15 mouse cellular contexts compared by ENCODE assay signal in genomic region chr2:26119626-26120025, GRCm38 (mm10). TPM values are rescaled to one million over a fixed set of nuclear protein-coding genes. Genes with fewer than 3 reads are reported as not detected.
DNase-seq lines count a peak whose midpoint lies in the region; ATAC-seq and TF ChIP-seq lines count a peak whose summit lies in the region.
"Had no signal": no experiment of that assay in that cellular context is flagged by ENCODE, and none has a peak within 500 bp of the region (broad histone marks: within the 10 kb centered on the region; RNA-seq: fewer than 3 reads in every experiment).

No protein-coding gene starts in this region.

- H3K4me1 ChIP-seq in kidney, embryonic 16.5 days (ENCODE audit: insufficient read depth, low read length): peaks cover 33% of the 10 kb centered on the region
- peaks cover 37% of the 10 kb centered on the region for H3K4me1 ChIP-seq in kidney, embryonic 15.5 days
- H3K4me1 ChIP-seq in brown adipose tissue, adult 24 weeks (ENCODE audit: control insufficient read depth, insufficient read depth, insufficient read length, low read length): peaks cover 30% of the 10 kb centered on the region

- peak; percentile 40 for DNase-seq in cerebellum, adult 11-12 months
- no peak for DNase-seq in cerebellum, postnatal 14 days
- no peak for DNase-seq in neural tube, embryonic 10.5 days (ENCODE audit: extremely low spot score, low spot score)
- no peak for DNase-seq in urinary bladder, postnatal 14 days (ENCODE audit: low spot score)
- DNase-seq: adrenal gland, postnatal 36 days; forebrain, postnatal 0 days; gastrocnemius, postnatal 10 days; lung, embryonic 14.5 days had no signal

- H3ac ChIP-seq in myocyte (ENCODE audit: control insufficient read depth, insufficient read length): no peak overlapping the region

- H3K36me3 ChIP-seq in kidney, embryonic 16.5 days (ENCODE audit: insufficient read depth, low read length): no peaks in the 10 kb centered on the region
- H3K36me3 ChIP-seq in kidney, embryonic 15.5 days: no peaks in the 10 kb centered on the region
- no peaks in the 10 kb centered on the region for H3K36me3 ChIP-seq in myocyte (ENCODE audit: control insufficient read depth, insufficient read depth)
- H3K36me3 ChIP-seq: midbrain, embryonic 10.5 days had no signal

- H3K9ac ChIP-seq in kidney, embryonic 16.5 days (replicated peaks; ENCODE audit: low read length): no peak overlapping the region
- no peak overlapping the region for H3K9ac ChIP-seq in kidney, embryonic 15.5 days
- H3K9ac ChIP-seq: forebrain, postnatal 0 days; hindbrain, embryonic 14.5 days had no signal

- no peak overlapping the region for H3K4me3 ChIP-seq in kidney, embryonic 16.5 days (ENCODE audit: low read length)
- H3K4me3 ChIP-seq in kidney, embryonic 15.5 days (replicated peaks): no peak overlapping the region
- no peak overlapping the region for H3K4me3 ChIP-seq in brown adipose tissue, adult 24 weeks (ENCODE audit: insufficient read depth, low read depth, low read length)
- no peak overlapping the region for H3K4me3 ChIP-seq in myocyte
- H3K4me3 ChIP-seq: midbrain, embryonic 10.5 days had no signal

- 80% methylated on average over 2 of the region's 2 CpGs for WGBS in kidney, embryonic 16.5 days
- WGBS in kidney, embryonic 15.5 days: 82% methylated on average over 2 of the region's 2 CpGs

- no peak overlapping the region for H3K4me2 ChIP-seq in kidney, embryonic 16.5 days (replicated peaks; ENCODE audit: low read depth, low read length)
- no peak overlapping the region for H3K4me2 ChIP-seq in kidney, embryonic 15.5 days
- H3K4me2 ChIP-seq in myocyte (ENCODE audit: low read depth): peak overlapping the region; percentile 76
- H3K4me2 ChIP-seq: hindbrain, embryonic 14.5 days; lung, embryonic 14.5 days had no signal

- H3K9me3 ChIP-seq in kidney, embryonic 16.5 days (ENCODE audit: low read length): no peaks in the 10 kb centered on the region
- H3K9me3 ChIP-seq in kidney, embryonic 15.5 days (replicated peaks): no peaks in the 10 kb centered on the region
- H3K9me3 ChIP-seq: midbrain, embryonic 10.5 days had no signal

- 0 out of 2 replicates have a peak overlapping the region, but pooled peaks have one; percentile 41 for H3K27ac ChIP-seq in kidney, embryonic 16.5 days (ENCODE audit: low read length)
- no peak overlapping the region for H3K27ac ChIP-seq in kidney, embryonic 15.5 days
- H3K27ac ChIP-seq in brown adipose tissue, adult 24 weeks (replicated peaks; ENCODE audit: low read depth, low read length): peak overlapping the region; percentile 27; the same call in 1 of the 2 replicates
- H3K27ac ChIP-seq: hindbrain, embryonic 14.5 days; midbrain, embryonic 10.5 days had no signal

- no peaks in the 10 kb centered on the region for H3K27me3 ChIP-seq in kidney, embryonic 16.5 days (ENCODE audit: insufficient read depth, low read length)
- H3K27me3 ChIP-seq in kidney, embryonic 15.5 days: peaks cover 21% of the 10 kb centered on the region
- H3K27me3 ChIP-seq in myocyte (ENCODE audit: control insufficient read depth, insufficient read depth, insufficient read length): no peaks in the 10 kb centered on the region

- peaks cover 19% of the 10 kb centered on the region for H3K79me2 ChIP-seq in myocyte (ENCODE audit: control insufficient read depth, insufficient read depth)

- no peak for TF ChIP-seq POLR2A in myocyte (IDR thresholded peaks at IDR 0.05; ENCODE audit: insufficient read length, low read depth)

- no peak for ATAC-seq in kidney, embryonic 16.5 days (ENCODE audit: low FRiP score, low TSS enrichment)
- no peak for ATAC-seq in kidney, embryonic 15.5 days (replicated peaks; ENCODE audit: low FRiP score)
- ATAC-seq: activated CD4-positive, CD25-positive, alpha-beta regulatory T cell, adult 4 months; forebrain, postnatal 0 days had no signal

TF ChIP-seq in myocyte, 11 proteins besides CTCF, POLR2A, EP300 and RAD21:
- TF ChIP-seq MYOG (IDR thresholded peaks at IDR 0.05; ENCODE audit: control insufficient read depth in 1 of 3, insufficient read depth in 1 of 3, insufficient read length in 2 of 3, low read depth in 2 of 3) (no peak), MAX (IDR thresholded peaks at IDR 0.05; ENCODE audit: low read depth) (no peak), CEBPB (IDR thresholded peaks at IDR 0.05; ENCODE audit: insufficient read depth, poor library complexity, severe bottlenecking) (no peak), SRF (IDR thresholded peaks at IDR 0.05; ENCODE audit: control insufficient read depth, insufficient read length, low read depth) (no peak), POLR2AphosphoS2 (IDR thresholded peaks at IDR 0.05; ENCODE audit: insufficient read length, low read depth) (no peak), E2F4 (IDR thresholded peaks at IDR 0.05; ENCODE audit: insufficient read depth) (no peak), TCF12 (IDR thresholded peaks at IDR 0.05; ENCODE audit: insufficient read depth, poor library complexity, severe bottlenecking) (no peak), TCF3 (IDR thresholded peaks at IDR 0.05; ENCODE audit: insufficient read length, low read depth) (no peak), REST (IDR thresholded peaks at IDR 0.05; ENCODE audit: insufficient read depth, insufficient read length) (no peak), USF1 (IDR thresholded peaks at IDR 0.05; ENCODE audit: low read depth) (no peak), MYOD1 (IDR thresholded peaks at IDR 0.05; ENCODE audit: control insufficient read depth in 1 of 3, insufficient read length in 2 of 3, low read depth in 2 of 3) (no peak)

RNA-seq across cellular contexts. Expression of gene Nacc2, which starts 3.4 kb away (rescaled TPM):
- 12.7 and 13.3 TPM in 2 replicates for polyA plus RNA-seq in kidney, embryonic 16.5 days (2015; fragmentation: Nextera tagmentation; extraction: Ambion mirVana)
- 8.7 and 10.5 TPM in 2 replicates for polyA plus RNA-seq in kidney, embryonic 15.5 days (2015; fragmentation: Nextera tagmentation; extraction: Ambion mirVana)
- polyA plus RNA-seq in brown adipose tissue, adult 24 weeks (2012; ENCODE audit: insufficient read depth, insufficient read length, missing spikeins): 17.7 and 26.5 TPM in 2 replicates
- 15.0 TPM for polyA plus RNA-seq in myocyte (2012; fragmentation: generic; extraction: Trizol)
